Mouse (Mus musculus) E14TG2a.4 (cell line): ENCODE data around the gene Ccdc92b.

ENCODE experiments used
- H3K27me3 ChIP-seq: 2 replicates; pipeline ENCODE4 v1.6.1; 2014; ENCODE audit warnings: low read length, control low read depth; ENCODE audit not compliant: insufficient read depth
- H3K36me3 ChIP-seq: 2 replicates; pipeline ENCODE4 v1.6.1; 2014; ENCODE audit warnings: low read length, control low read depth; ENCODE audit not compliant: insufficient read depth
- H3K4me1 ChIP-seq: replicated peaks from 2 replicates; pipeline ENCODE4 v1.6.1; 2014; ENCODE audit warnings: low read depth, low read length, control low read depth
- H3K4me3 ChIP-seq: replicated peaks from 2 replicates; pipeline ENCODE4 v1.5.1; 2014; ENCODE audit warnings: mild to moderate bottlenecking, low read length
- H3K9me3 ChIP-seq: 2 replicates; pipeline ENCODE4 v1.6.1; 2014; ENCODE audit warnings: low read length, control low read depth
- CTCF ChIP-seq: conservative IDR thresholded peaks from 2 replicates; pipeline ENCODE4 v1.5.1; 2014; ENCODE audit warnings: low read length
- NANOG ChIP-seq: IDR thresholded peaks from 2 replicates; pipeline ENCODE4 v1.6.1; 2014; ENCODE audit warnings: borderline replicate concordance, low read length, mixed read lengths
- POU5F1 ChIP-seq: IDR thresholded peaks from 2 replicates; pipeline ENCODE4 v1.6.1; 2014; ENCODE audit warnings: low read length, borderline replicate concordance

Ccdc92b gene

GRCm38 (mm10) chr11:74638791-74639411, 19.5 kb downstream of the Ccdc92b start:
- TF ChIP-seq CTCF (no peak), NANOG (no peak), POU5F1 (no peak)
- Histone ChIP-seq H3K4me3 (peak overlapping the region; percentile 88), H3K4me1 (peaks cover 28% of the 10 kb centered on the region), H3K9me3 (0 out of 2 replicates have a peak, but pooled peaks cover 4% of the 10 kb centered on the region), H3K36me3 (peaks cover 19% of the 10 kb centered on the region), H3K27me3 (peaks cover 55% of the 10 kb centered on the region)

- H3K9me3 ChIP-seq = 0 out of 2 replicates have a peak, but pooled peaks cover 4% of the 10 kb centered on the region
- H3K4me3 ChIP-seq = no peak overlapping the region
- TF ChIP-seq NANOG (no peak), POU5F1 (no peak), CTCF (no peak)
- H3K4me1 ChIP-seq = peaks cover 28% of the 10 kb centered on the region
- H3K27me3 ChIP-seq = peaks cover 55% of the 10 kb centered on the region
- H3K36me3 ChIP-seq = peaks cover 19% of the 10 kb centered on the region
These were observed 20.2 kb downstream of the Ccdc92b start for GRCm38 (mm10) chr11:74639628-74640027.

GRCm38 (mm10) chr11:74647966-74648365, 28.6 kb downstream of the Ccdc92b start:
- H3K9me3 ChIP-seq = no peaks in the 10 kb centered on the region
- peaks cover 60% of the 10 kb centered on the region for H3K4me1 ChIP-seq
- TF ChIP-seq NANOG (no peak), CTCF (no peak), POU5F1 (no peak)
- peak overlapping the region; percentile 99; the same call in 1 of the 2 replicates for H3K4me3 ChIP-seq
- peaks cover 25% of the 10 kb centered on the region for H3K36me3 ChIP-seq
- no peaks in the 10 kb centered on the region for H3K27me3 ChIP-seq

- Histone ChIP-seq H3K36me3 (peaks cover 32% of the 10 kb centered on the region), H3K9me3 (no peaks in the 10 kb centered on the region), H3K4me1 (peaks cover 67% of the 10 kb centered on the region), H3K27me3 (no peaks in the 10 kb centered on the region), H3K4me3 (peak overlapping the region; percentile 99)
- TF ChIP-seq CTCF (no peak), NANOG (no peak), POU5F1 (no peak)
These were observed 29.3 kb downstream of the Ccdc92b start for GRCm38 (mm10) chr11:74648676-74649075.

- no peaks in the 10 kb centered on the region for H3K9me3 ChIP-seq
- peaks cover 72% of the 10 kb centered on the region for H3K4me1 ChIP-seq
- no peak for TF ChIP-seq CTCF
- TF ChIP-seq NANOG = no peak
- no peak for TF ChIP-seq POU5F1
- peaks cover 37% of the 10 kb centered on the region for H3K36me3 ChIP-seq
- peak within 1 kb of the TSS; percentile 99 for H3K4me3 ChIP-seq
- no peaks in the 10 kb centered on the region for H3K27me3 ChIP-seq
These were observed 29.8 kb downstream of the Ccdc92b start, which contains the start of gene Cluh for GRCm38 (mm10) chr11:74649095-74649646. Gene Cluh, plus strand, starts transcription at chr11:74649495.

GRCm38 (mm10) chr11:74649647-74650551, 30.5 kb downstream of the Ccdc92b start:
- Histone ChIP-seq H3K4me3 (peak overlapping the region; percentile 99), H3K27me3 (no peaks in the 10 kb centered on the region), H3K9me3 (no peaks in the 10 kb centered on the region), H3K4me1 (peaks cover 79% of the 10 kb centered on the region), H3K36me3 (peaks cover 44% of the 10 kb centered on the region)
- TF ChIP-seq CTCF = no peak
- TF ChIP-seq POU5F1 = no peak
- no peak for TF ChIP-seq NANOG

- peak overlapping the region; percentile 99 for H3K4me3 ChIP-seq
- H3K4me1 ChIP-seq = peaks cover 82% of the 10 kb centered on the region
- TF ChIP-seq CTCF (no peak), NANOG (no peak), POU5F1 (no peak)
- no peaks in the 10 kb centered on the region for H3K9me3 ChIP-seq
- no peaks in the 10 kb centered on the region for H3K27me3 ChIP-seq
- H3K36me3 ChIP-seq = peaks cover 51% of the 10 kb centered on the region
These were observed 31.2 kb downstream of the Ccdc92b start for GRCm38 (mm10) chr11:74650576-74651100.

GRCm38 (mm10) chr11:74652791-74653191, 33.4 kb downstream of the Ccdc92b start:
- TF ChIP-seq POU5F1 (no peak), CTCF (no peak), NANOG (no peak)
- Histone ChIP-seq H3K27me3 (no peaks in the 10 kb centered on the region), H3K4me3 (peak overlapping the region; percentile 99)

More at GRCm38 (mm10) chr11:74652791-74653191, 33.4 kb downstream of the Ccdc92b start:
- Histone ChIP-seq H3K4me1 (peaks cover 81% of the 10 kb centered on the region), H3K9me3 (no peaks in the 10 kb centered on the region), H3K36me3 (peaks cover 73% of the 10 kb centered on the region)
